Mouse (Mus musculus): Measurements from ENCODE around the gene H2-DMa. TPM values are rescaled to one million over a fixed set of nuclear protein-coding genes. Genes with fewer than 3 reads are reported as not detected.
"Not testable (repeated sequence)": the region's sequence is repeated elsewhere in the genome, so short reads cannot be mapped to it uniquely, and the experiment has no call there.

H2-DMa gene
- total RNA-seq, 2 experiments from 2014 or later = 61.1 to 74.5 TPM

DNA sequence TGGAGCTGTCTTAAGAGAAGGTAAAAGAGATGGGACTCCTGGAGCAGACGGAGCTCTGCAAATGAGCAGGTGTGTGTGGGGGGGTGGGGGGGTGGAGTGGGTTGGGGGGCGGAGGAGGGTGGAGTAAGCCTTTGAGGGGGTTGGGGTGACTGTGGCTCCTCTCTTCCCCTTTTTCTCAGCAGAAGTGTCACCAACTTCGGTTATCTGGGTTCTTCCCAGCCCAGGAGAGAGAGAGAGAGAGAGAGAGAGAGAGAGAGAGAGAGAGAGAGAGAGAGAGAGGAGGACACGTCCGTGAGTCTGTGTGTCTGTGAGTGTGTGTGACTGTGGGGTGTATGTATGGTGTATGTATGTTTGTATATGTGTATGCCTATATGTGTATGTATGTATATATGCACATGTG, 24.1 kb downstream of the H2-DMa start:
- ATAC-seq (replicated peaks; ENCODE audit: poor library complexity) = peak; percentile 17; the same call in 1 of the 2 replicates

DNA sequence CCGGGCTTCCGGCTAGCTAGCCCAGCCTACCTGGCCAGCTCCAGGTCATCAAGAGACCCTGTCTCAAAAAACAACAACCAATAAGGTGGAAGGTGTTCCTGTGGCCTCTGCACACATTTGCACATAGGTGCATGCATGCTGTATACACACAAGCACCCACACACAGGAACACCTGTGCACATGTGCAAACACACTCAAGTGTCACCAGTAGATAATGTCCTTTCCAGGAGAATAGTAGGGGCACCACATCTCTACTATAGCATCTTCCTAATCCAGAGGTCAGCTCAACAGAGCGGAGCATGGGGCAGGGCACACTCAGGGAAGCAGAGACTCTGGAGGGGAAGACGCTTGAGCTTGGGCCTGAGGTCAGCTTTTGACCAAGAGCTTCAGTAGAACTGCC, 24.9 kb downstream of the H2-DMa start:
- not testable (repeated sequence) for ATAC-seq (replicated peaks; ENCODE audit: poor library complexity)

DNA sequence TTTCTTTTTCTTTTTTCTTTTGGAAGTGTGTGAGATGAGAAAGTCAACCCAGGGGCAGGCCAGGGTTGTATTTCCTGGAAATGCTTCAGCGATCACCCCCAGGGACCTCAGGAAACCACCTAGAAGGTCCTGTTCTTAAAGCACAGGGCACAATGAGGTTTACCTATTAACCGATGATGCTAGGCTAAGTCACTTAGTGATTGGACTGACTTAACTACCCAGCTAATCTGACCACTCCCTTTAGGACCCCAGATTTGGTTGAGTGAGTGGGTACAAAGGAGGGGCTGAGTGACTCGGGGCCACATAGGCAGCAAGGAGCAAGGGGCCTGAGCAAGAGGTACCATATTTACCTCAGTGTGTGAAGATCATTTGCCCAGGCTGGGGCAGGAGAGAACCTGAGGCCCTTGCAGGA, 25.6 kb downstream of the H2-DMa start:
- no peak for ATAC-seq (replicated peaks; ENCODE audit: poor library complexity)

DNA sequence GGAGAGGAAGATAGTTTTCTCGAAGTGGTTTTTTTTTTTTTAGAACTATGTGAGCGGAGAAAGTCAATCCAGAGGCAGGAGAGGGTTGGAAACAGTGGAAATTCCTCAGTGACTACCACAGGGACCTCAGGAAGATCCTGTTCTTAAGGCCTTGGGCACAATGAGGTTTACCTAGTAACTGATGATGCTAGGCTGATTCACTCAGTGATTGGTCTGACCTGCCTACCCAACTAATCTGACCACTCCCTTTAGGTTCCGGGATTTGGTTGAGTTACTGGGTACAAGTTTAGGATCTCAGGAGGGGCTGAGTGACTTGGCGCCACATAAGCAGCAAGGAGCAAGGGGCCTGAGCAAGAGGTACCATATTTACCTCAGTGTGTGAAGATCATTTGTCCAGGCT, 33.6 kb downstream of the H2-DMa start, which contains the start of gene H2-DMb1:
Gene H2-DMb1, plus strand, starts transcription at position 150 of the 400 bp plus-strand sequence.
- ATAC-seq (replicated peaks; ENCODE audit: poor library complexity) = peak; percentile 90

DNA sequence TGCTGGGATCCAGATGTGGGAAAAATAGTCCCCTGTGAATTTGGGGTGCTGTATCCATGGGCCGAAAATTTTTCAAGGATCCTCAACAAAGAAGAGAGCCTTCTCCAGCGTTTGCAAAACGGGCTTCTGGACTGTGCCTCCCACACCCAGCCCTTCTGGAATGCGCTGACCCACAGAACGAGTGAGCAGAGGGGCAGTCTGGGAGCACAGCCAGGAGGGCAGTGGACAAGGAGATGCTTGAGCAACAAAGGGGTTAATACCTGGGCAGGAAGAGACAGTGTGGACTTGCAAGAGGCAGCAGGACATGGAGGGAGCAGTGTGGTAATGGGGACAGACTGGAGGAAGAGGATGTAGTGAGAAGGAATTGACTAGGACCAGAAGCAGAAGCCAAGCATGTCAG, 36.2 kb downstream of the H2-DMa start:
- no peak for ATAC-seq (replicated peaks; ENCODE audit: poor library complexity)

DNA sequence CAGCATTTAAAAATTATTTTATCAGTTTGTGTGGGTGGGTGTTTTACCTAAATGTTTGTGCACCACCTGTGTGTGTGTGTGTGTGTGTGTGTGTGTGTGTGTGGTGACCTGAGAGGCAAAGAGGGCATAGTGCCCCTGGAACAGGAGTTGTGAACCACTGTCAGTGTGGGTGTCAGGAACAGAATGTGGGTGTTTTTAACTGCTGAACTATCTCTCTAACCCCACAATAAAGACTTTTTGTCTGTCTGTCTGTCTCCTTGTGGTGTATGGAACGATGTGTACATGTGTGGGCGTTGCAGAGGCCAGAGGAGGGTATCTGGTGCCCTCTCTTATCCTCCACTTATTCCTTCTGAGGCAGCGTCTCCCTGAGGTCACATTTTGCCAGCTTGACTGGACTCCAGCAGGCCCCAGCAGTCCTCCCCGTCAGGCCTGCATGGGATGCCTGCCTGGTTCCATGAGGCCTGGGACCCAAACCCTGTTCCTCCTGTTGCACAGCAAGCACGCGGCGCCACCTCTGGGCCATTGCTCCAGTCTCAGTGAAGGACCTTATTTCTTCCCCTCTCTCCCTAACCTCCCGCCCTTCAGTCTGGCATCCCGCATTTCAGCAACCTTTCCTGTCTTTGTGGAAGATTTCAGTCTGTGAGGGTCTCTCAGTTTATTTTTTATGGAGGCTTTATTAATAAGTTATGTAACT, 45.0 kb downstream of the H2-DMa start:
- ATAC-seq (replicated peaks; ENCODE audit: poor library complexity) = peak; percentile 52; the same call in 1 of the 2 replicates

DNA sequence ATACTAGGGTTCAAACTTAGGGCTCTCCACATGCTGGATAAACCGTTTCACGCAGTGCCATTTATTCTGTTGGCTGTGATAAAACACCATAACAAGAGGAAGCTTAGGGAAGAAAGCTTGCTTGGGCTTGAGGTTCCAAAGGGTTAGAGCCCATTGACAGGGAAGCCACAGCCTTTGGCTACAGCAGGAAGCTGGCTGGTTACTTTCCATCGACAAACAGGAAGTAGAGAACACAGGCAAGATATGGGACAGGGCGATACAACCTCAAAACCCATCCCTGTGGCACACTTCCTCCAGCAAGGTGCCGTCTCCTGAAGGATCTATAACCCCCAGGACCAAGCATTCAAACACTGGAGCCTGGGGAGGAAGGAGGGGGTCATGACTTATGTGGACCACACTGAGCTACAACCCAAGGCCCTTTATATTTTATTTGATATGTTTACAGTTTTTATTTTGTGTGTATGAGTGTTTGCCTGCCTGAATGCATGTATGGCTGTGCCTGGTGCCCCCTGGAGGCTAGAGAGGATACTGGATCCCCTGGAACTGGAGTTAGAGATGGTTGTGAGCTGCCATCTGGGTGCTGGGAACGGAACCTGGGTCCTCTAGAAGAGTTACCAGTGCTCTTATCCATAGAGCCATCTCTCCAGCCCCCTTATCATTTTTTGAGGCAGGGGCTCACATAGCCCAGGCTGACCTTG, 45.8 kb downstream of the H2-DMa start:
- ATAC-seq (replicated peaks; ENCODE audit: poor library complexity) = peak; percentile 66

DNA sequence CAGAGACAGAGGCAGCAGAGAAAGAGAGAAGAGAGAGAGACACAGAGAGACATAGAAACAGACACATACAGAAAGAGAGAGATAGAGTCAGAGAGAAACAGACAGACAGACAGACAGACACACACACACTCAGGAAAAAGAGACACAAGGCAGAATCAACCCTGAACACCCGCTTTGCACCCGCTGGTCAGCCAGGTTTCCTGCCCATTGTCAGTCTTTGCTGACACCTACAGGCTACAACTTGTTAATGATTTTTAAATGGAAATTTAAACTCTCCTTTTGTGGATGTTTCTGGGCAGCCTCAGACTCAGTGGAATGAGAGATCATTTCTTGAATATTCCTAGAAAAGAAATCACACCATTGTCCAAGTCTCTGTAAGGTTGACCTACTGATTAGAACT, 49.9 kb downstream of the H2-DMa start:
- peak; percentile 53 for ATAC-seq (replicated peaks; ENCODE audit: poor library complexity)

DNA sequence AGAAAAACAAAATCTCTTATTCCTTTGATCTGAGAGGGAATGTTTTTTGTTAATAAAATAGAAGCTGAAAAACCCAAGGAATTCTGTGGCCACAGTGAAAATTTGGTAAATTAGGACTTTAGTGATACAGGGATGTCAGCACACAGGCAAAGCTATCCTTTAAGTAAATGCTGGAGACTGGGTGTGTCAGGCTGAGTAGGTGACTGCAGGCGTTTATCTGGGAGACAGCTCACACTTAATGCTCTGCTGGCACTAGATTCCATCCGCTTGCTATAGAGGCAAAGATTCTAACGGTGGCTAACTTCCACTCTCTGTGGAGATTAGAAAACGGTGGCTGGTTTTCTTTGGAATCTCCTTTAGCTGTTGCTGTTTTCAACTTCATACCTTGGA, 51.1 kb downstream of the H2-DMa start:
- ATAC-seq (replicated peaks; ENCODE audit: poor library complexity) = 0 out of 2 replicates have a peak, but pooled peaks have one; percentile 21

DNA sequence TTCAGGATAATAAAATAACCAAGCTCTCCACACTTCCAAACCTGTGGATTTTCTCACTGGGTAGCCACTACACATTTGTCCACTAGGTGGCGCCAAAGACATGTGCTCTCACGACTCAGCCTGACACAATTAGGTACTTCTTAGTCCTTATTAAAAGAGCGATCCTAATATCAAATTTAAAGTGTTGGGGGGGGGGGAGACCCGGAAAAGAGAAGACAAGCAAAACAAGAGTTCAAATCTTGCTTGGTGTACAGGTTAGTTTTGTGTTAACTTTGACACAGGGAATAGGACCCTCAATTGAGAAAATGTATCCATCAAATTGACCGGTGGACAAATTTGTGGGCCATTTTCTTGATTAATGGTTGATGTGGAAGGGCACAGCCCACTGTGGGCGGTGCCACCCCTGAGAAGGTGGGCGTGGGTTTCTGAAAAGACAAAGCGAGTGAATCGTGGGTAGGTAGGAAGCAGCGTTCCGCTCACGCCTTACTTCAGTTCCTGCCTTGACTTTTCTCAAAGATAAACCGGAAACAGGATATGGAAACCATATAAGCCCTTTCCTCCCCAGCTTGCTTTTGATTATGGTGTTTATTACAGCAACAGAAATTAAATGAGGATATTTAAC, 51.6 kb downstream of the H2-DMa start:
- peak; percentile 93 for ATAC-seq (replicated peaks; ENCODE audit: poor library complexity)

DNA sequence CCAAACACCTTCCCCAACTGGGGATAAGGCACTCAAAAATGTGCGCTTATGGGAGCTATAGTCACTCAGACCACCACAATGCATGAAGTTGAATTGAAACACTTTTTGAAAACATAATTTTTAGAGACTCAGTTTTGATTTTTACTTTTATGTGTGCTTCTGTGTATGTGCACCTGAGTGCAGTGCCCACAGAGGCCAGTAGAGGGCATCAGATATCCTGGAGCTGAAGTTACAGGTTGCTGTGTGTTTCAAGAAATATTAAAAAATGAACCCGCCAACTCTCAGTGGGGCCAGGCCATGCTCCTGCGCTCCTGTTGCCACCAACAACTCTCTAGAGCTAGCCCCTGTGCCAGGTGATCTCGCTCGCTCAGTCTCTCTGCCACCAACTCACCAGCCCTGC, 53.2 kb downstream of the H2-DMa start:
- no peak for ATAC-seq (replicated peaks; ENCODE audit: poor library complexity)

DNA sequence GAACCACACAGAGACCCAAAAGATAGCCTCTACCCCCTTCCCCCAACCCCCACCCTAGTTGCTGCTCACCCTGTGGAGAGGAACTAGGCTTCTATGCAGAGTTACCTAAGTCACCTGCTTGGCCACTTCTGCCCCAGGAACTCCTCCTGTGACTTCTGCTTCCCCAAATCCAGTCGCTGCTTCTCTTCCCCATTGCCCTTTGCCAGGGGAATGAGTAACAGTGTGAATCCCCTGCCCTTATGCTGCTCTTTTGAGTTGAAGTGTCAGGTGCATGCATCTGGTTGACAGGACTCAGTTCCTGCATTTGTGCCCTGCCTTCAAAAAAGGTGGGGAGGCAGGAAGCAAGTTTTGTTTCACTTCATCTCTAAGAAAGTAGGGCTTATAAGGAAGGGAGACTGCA, 54.7 kb downstream of the H2-DMa start:
- ATAC-seq (replicated peaks; ENCODE audit: poor library complexity) = no peak

DNA sequence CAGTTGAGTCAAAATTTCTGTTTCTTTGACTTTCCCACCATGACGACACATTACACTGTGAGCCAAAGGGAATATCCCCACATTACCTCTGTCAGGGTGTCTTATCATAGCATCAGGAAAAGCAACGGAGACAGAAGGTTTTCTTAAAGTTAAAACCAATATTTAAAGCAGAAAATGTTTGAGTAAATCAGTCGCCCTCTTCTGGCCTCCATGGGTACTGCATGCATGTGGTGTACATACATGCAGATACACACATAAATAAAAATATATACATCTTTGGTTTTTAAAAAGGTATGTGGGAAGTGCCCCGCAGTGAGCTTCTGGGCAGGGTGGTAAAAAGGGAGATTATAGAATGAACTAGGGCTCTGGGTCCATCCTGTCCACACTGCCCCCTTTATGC, 57.8 kb downstream of the H2-DMa start:
- no peak for ATAC-seq (replicated peaks; ENCODE audit: poor library complexity)

DNA sequence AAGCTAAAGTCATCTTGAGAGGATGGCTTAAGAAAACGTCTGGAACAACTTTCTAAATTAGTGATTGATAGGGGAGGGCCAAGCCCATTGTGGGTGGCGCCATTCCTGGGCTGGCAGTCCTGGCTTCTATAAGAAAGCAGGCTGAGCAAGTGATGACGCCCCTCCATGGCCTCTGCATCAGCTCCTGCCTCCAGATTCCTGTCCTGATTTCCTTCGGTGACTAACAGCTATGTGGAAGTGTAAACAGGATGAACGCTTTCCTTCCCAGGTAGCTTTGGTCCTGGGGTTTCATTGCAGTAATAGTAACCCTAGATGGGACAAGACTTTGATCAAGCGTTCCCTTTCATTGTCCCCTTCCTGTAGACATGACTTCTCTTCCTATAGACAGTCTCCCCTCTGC, 59.7 kb downstream of the H2-DMa start:
- no peak for ATAC-seq (replicated peaks; ENCODE audit: poor library complexity)

DNA sequence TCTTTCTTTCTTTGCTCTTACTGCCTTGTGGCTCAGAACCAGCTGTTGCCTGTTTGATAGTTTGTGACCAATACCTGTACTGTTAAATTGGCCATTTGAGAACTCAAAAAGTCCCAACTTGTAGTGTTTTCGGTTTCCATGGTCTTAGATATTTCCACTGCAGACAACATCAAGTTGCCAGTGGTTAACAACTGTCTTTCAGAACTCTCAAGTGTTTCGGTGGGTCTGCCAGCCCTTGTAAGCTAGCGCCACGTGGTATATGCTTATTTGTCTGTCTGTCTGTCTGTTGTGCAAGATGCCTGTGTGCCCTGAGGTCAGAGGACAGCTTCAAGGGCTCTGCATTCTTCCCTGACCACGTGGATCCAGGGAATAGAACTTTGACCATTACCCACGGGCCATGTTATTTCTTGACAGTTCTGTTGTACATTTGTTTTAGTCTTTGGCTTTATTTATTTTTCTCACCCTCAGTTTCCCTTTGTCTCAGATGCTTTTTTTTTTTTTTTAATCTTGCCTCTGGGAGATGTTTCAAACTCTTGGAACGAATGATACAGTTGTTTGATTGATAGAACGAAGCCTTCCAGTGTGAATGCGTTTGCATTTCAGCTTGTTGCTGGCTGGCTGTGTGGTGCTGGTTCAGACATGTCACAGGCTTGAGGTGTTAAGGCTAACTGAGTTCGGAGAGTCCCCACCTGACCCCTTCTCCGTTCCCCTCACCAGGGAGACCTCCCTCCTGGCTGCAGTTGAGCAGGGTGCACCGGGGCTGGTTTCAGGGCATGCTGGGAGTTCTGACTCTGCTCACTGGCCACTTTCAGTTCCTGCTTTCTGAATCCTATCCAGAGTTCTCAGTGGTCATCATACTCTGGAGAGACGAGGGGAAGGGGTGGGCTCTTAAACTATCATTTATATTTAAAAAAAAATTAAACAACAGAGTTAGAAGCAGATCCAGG, 60.8 kb downstream of the H2-DMa start:
- ATAC-seq (replicated peaks; ENCODE audit: poor library complexity) = peak; percentile 58

DNA sequence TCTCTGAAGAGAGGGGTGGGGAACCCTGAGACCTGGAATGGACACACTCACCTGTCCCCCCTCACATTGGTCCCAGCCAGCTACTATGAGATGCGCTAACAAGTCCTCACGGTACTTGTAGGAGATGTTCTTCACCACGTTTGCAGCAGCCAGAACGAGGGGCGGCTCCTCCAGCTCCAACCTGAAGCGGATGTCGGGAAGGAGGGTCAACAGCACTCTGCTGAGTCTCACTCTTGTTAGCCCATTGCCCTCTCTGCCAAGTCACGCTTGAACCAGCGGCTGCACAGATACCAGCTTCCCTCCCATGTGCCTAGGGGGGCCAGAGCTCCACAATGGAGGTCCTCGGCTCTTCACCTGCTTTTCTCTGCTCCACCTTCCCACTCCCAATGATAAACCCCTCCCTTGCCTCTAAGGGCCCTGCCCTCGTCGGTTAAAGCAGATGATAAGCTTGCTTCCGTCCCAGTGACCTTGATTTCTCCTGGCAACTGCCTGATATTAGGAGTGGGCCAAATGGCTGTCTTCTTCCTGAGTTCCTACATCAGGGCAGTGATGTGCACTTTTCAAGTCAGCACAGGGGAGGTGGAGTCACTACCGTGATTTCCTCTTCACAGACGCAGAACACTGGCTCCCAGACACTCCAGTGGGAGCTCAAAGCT, 64.4 kb downstream of the H2-DMa start:
- no peak for ATAC-seq (replicated peaks; ENCODE audit: poor library complexity)

DNA sequence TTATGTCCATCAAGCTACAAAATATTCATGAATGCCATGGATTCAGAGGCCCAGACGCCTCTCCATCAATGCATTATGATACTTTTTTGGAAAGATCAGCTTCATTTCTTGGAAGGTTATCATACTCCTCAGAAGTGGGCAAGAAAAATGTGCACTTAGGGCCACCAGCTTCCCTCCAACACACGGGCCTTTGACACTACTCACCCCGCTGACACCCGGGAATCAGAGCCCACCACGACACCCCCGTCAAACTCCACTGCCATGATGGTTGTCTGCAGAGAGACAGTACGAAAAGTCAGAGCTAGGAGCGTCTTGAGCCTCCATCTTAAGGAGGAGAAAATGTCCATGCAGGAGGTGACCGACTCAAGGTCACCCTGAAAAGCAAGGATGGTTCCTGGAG, 66.2 kb downstream of the H2-DMa start:
- no peak for ATAC-seq (replicated peaks; ENCODE audit: poor library complexity)

DNA sequence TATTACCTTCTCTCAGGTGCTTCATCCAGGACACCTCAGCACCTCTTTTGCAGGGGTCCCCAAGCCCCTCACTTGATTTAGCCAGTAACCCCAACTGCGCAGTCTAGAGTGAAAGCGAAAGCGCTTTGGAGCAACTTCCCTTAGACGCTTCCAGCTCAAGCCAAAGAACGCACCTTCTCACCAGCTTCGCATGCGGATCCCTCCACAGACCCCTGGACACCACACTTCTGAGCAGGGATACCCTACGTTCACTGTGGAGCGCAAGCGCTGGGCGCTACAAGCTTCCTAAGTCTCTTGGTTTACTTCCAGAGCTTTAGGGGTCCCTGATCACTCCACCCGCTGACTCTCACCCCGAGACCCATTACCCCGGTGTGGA, 67.5 kb downstream of the H2-DMa start:
- peak; percentile 11; the same call in 1 of the 2 replicates for ATAC-seq (replicated peaks; ENCODE audit: poor library complexity)

DNA sequence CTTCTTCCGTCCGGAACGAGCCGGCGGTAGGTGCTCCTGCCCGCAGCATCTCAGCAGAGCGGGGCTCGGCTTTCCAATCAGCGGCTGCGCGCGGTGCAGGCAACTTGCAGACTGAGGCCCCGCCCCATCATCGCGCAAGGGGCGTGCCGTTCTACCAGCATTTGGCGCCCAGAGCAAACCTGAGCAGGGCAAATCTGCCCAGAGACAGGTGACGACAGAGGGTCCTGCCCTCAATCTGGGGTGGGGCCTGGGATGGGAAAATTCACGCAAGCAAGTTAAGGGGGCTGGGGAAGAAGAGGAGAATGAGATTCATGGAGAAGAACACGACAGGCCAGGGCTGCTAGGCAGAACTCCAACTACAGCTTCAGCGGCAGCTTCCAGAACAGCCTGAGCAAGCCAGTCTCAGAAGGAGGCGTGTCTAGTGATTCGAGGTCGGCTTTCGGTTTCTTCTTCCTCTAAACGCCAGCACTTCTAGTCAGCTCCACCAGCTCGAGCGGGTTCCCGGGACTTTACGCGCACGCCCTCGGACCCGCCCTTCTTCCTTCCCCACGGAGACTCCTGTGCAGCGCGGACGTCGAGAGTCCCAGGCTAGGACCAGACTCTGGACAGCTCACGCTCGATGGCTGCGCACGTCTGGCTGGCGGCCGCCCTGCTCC, 68.0 kb downstream of the H2-DMa start, which contains the start of the genes Tap1 and Psmb9:
Gene Tap1, plus strand, starts transcription at position 293 of the 656 bp plus-strand sequence.
Gene Psmb9, minus strand, starts transcription at position 504 of the 656 bp plus-strand sequence.
- ATAC-seq (replicated peaks; ENCODE audit: poor library complexity) = peak; percentile 85

DNA sequence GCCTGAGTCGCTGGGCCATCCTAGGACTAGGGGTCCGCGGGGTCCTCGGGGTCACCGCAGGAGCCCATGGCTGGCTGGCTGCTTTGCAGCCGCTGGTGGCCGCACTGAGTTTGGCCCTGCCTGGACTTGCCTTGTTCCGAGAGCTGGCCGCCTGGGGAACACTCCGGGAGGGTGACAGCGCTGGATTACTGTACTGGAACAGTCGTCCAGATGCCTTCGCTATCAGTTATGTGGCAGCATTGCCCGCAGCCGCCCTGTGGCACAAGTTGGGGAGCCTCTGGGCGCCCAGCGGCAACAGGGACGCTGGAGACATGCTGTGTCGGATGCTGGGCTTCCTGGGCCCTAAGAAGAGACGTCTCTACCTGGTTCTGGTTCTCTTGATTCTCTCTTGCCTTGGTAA, 68.7 kb downstream of the H2-DMa start:
- ATAC-seq (replicated peaks; ENCODE audit: poor library complexity) = peak; percentile 41
